Mouse (Mus musculus): Measurements from ENCODE around the gene Fcgr4. TPM values are rescaled to one million over a fixed set of nuclear protein-coding genes. Genes with fewer than 3 reads are reported as not detected.

Fcgr4 gene
- polyA plus RNA-seq, 1 experiment from 2014 or later = 1.2 TPM

DNA sequence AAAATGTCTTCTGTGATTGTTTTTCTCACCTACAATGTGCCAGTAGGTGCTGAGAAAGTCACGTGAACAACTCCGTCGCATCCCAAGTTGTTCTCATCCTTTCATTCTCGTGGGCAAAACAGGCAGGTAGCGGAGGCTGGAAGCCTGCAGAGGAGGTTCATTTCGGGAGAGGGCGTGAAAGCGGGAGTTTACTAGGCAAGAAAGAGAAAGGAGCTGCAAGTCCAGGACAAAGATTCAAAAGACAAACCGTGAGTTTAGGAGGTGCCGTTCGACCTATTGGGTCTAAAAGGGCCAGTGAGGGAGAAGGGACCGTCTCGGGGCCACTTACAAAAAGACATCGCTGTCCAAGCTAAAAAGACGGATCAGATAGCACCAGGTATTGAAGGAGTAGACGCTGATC is 14.5 kb downstream of the Fcgr4 start:
- peak; percentile 22 for DNase-seq (ENCODE audit: low spot score)
- no peak for TF ChIP-seq EP300 (optimal IDR thresholded peaks at IDR 0.05)
- no peak for TF ChIP-seq CTCF (IDR thresholded peaks at IDR 0.05; ENCODE audit: low read depth)
- WGBS = under 1% methylated on average over 16 of the region's 16 CpGs
- Histone ChIP-seq H3K9ac (ENCODE audit: low read length) (peak overlapping the region; percentile 45), H3K9me3 (ENCODE audit: control insufficient read depth, low read length) (peaks cover 4% of the 10 kb centered on the region; the same call in 1 of the 2 replicates), H3K27ac (replicated peaks) (no peak overlapping the region), H3K27me3 (ENCODE audit: control insufficient read depth, insufficient read depth, low read length) (no peaks in the 10 kb centered on the region), H3K4me2 (replicated peaks; ENCODE audit: low read depth) (peak overlapping the region; percentile 93), H3K4me1 (replicated peaks; ENCODE audit: control insufficient read depth, insufficient read depth) (0 out of 2 replicates have a peak, but pooled peaks cover 3% of the 10 kb centered on the region), H3K4me3 (ENCODE audit: low read depth, low read length) (peak overlapping the region; percentile 55), H3K36me3 (ENCODE audit: control insufficient read depth, insufficient read depth, low read length) (no peaks in the 10 kb centered on the region)
- ATAC-seq (ENCODE audit: low FRiP score, low TSS enrichment) = no peak

DNA sequence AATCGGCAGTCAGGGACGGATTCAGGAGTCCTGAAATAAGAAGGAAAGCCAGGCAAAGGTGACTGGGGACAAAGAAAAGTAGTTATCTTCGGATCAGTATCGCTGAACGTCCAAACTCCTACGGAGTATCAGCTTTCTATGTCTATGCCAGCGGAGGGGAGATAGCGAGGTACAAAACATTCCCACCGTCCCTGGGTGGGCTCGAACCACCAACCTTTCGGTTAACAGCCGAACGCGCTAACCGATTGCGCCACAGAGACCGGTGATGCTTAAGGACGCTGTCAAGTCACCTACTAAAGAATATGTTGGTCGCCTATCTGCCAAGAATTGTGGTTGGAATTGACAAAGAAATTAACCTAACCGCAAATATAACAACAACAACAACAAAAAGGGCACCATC is 15.0 kb downstream of the Fcgr4 start:
- Histone ChIP-seq H3K4me1 (replicated peaks; ENCODE audit: control insufficient read depth, insufficient read depth) (0 out of 2 replicates have a peak, but pooled peaks cover 3% of the 10 kb centered on the region), H3K4me2 (replicated peaks; ENCODE audit: low read depth) (peak overlapping the region; percentile 93), H3K9me3 (ENCODE audit: control insufficient read depth, low read length) (peaks cover 4% of the 10 kb centered on the region; the same call in 1 of the 2 replicates), H3K4me3 (ENCODE audit: low read depth, low read length) (peak overlapping the region; percentile 55), H3K9ac (ENCODE audit: low read length) (peak overlapping the region; percentile 45), H3K27ac (replicated peaks) (no peak overlapping the region), H3K36me3 (ENCODE audit: control insufficient read depth, insufficient read depth, low read length) (no peaks in the 10 kb centered on the region), H3K27me3 (ENCODE audit: control insufficient read depth, insufficient read depth, low read length) (no peaks in the 10 kb centered on the region)
- no peak for TF ChIP-seq EP300 (optimal IDR thresholded peaks at IDR 0.05)
- TF ChIP-seq CTCF (IDR thresholded peaks at IDR 0.05; ENCODE audit: low read depth) = no peak
- DNase-seq (ENCODE audit: low spot score) (peak; percentile 76), ATAC-seq (ENCODE audit: low FRiP score, low TSS enrichment) (peak; percentile 13; the same call in 1 of the 2 replicates)
- under 1% methylated on average over 20 of the region's 20 CpGs for WGBS

DNA sequence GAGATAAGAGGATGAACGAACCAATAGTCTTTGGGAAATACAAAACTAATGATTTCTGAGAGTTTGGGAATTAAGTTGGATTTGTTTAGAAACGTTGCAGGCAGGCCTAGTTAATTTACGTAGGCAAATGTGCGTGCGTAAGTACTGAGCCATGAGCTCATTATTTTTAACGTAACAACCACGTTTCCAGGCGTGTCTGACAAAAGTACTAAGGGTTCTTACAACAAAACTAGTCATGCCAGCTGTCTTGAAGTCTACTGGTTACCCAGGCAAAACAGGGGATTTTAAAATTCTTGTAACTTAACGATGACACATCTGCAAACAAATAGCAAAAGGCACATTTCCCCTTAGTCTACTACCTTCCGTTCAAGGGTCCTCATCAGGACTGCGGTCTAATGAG is 15.5 kb downstream of the Fcgr4 start:
- peak overlapping the region; percentile 55 for H3K4me3 ChIP-seq (ENCODE audit: low read depth, low read length)
- peaks cover 4% of the 10 kb centered on the region; the same call in 1 of the 2 replicates for H3K9me3 ChIP-seq (ENCODE audit: control insufficient read depth, low read length)
- TF ChIP-seq CTCF (IDR thresholded peaks at IDR 0.05; ENCODE audit: low read depth) = no peak
- TF ChIP-seq EP300 (optimal IDR thresholded peaks at IDR 0.05) = no peak
- H3K36me3 ChIP-seq (ENCODE audit: control insufficient read depth, insufficient read depth, low read length) = no peaks in the 10 kb centered on the region
- ATAC-seq (ENCODE audit: low FRiP score, low TSS enrichment) (no peak), DNase-seq (ENCODE audit: low spot score) (no peak)
- 0 out of 2 replicates have a peak, but pooled peaks cover 3% of the 10 kb centered on the region for H3K4me1 ChIP-seq (replicated peaks; ENCODE audit: control insufficient read depth, insufficient read depth)
- no peak overlapping the region for H3K9ac ChIP-seq (ENCODE audit: low read length)
- H3K27ac ChIP-seq (replicated peaks) = no peak overlapping the region
- peak overlapping the region; percentile 93 for H3K4me2 ChIP-seq (replicated peaks; ENCODE audit: low read depth)
- H3K27me3 ChIP-seq (ENCODE audit: control insufficient read depth, insufficient read depth, low read length) = no peaks in the 10 kb centered on the region
- 12% methylated on average over 11 of the region's 11 CpGs for WGBS

DNA sequence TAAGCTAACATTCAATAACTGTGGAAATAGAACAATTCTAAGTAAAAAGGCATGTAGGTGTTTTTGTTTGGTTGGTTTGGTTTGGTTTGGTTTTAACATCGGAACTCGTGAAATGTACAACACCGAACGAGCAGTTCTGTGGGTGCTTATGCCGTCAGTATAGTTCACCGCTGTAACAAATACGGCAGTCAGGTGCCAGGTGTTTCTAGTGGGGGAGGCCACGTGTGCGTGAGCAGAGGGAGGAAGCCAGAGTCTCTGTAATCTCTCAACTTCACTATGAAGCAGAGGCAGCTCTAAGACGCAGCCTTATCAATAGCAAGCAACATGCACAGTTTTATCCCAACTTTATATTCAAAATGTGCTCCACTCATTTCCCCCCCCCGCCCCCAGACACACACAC is 16.9 kb downstream of the Fcgr4 start:
- 50% methylated on average over 11 of the region's 11 CpGs for WGBS
- H3K4me1 ChIP-seq (replicated peaks; ENCODE audit: control insufficient read depth, insufficient read depth) = 0 out of 2 replicates have a peak, but pooled peaks cover 3% of the 10 kb centered on the region

DNA sequence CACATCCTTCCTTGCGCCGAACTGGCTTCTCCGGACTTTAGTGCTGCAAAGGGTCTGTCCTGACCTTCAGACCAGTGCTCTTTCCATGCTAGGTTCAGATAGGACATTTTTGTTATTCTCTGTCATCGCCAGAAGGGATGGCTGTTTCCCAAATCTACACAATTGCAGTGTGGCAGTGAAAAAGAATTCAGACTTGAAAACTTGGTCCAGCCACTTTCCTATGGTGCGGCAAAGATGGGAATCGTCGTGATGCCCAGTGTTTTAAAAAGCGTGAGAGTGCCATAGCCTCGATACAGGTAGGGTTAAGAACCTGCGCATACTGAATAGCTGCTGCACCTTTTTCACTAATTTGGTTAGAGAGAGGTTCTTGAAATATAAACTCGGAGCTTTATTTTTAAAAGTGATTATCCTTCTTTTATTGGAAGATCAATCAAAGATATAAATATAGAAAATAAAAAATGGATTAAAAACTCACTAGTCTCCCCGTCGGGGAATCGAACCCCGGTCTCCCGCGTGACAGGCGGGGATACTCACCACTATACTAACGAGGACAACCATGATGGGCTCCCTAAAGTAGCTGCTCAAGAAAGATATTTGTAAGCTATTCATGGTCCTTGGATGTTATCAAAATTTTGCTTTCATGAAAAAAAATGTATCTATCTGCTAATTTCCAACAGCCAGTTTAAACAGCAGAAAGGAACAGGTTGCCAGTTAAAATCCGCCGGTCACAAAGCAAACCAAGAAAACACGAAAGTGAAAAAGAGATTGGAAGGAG is 18.0 kb downstream of the Fcgr4 start:
- no peaks in the 10 kb centered on the region for H3K9me3 ChIP-seq (ENCODE audit: control insufficient read depth, low read length)
- ATAC-seq (ENCODE audit: low FRiP score, low TSS enrichment) (peak; percentile 63; the same call in 1 of the 2 replicates), DNase-seq (ENCODE audit: low spot score) (peak; percentile 54)
- H3K36me3 ChIP-seq (ENCODE audit: control insufficient read depth, insufficient read depth, low read length) = no peaks in the 10 kb centered on the region
- TF ChIP-seq CTCF (IDR thresholded peaks at IDR 0.05; ENCODE audit: low read depth) (no peak), EP300 (optimal IDR thresholded peaks at IDR 0.05) (no peak)
- WGBS = 5% methylated on average over 22 of the region's 22 CpGs
- peak overlapping the region; percentile 29 for H3K4me3 ChIP-seq (ENCODE audit: low read depth, low read length)
- 0 out of 2 replicates have a peak, but pooled peaks cover 3% of the 10 kb centered on the region for H3K4me1 ChIP-seq (replicated peaks; ENCODE audit: control insufficient read depth, insufficient read depth)
- H3K27me3 ChIP-seq (ENCODE audit: control insufficient read depth, insufficient read depth, low read length) = no peaks in the 10 kb centered on the region
- H3K4me2 ChIP-seq (replicated peaks; ENCODE audit: low read depth) = peak overlapping the region; percentile 57
- no peak overlapping the region for H3K27ac ChIP-seq (replicated peaks)
- no peak overlapping the region for H3K9ac ChIP-seq (ENCODE audit: low read length)

More for the DNA sequence above, 16.9 kb downstream of the Fcgr4 start:
- Histone ChIP-seq H3K27me3 (ENCODE audit: control insufficient read depth, insufficient read depth, low read length) (no peaks in the 10 kb centered on the region), H3K9me3 (ENCODE audit: control insufficient read depth, low read length) (peaks cover 4% of the 10 kb centered on the region; the same call in 1 of the 2 replicates), H3K4me2 (replicated peaks; ENCODE audit: low read depth) (no peak overlapping the region), H3K4me3 (ENCODE audit: low read depth, low read length) (no peak overlapping the region), H3K36me3 (ENCODE audit: control insufficient read depth, insufficient read depth, low read length) (no peaks in the 10 kb centered on the region), H3K9ac (ENCODE audit: low read length) (no peak overlapping the region), H3K27ac (replicated peaks) (no peak overlapping the region)
- TF ChIP-seq CTCF (IDR thresholded peaks at IDR 0.05; ENCODE audit: low read depth) = no peak
- no peak for TF ChIP-seq EP300 (optimal IDR thresholded peaks at IDR 0.05)
- no peak for DNase-seq (ENCODE audit: low spot score)
- no peak for ATAC-seq (ENCODE audit: low FRiP score, low TSS enrichment)
